Mouse (Mus musculus) lung, adult 2 months (tissue): ENCODE measurements at regions not wholly inside any gene's neighbourhood (a gene's known extent, or its start where the extent isn't known, plus 50 kb on each side); places are given as distances from the start of the nearest gene placed in this dataset.
A peak's percentile ranks its signal among the peaks of the same experiment; 100 is the strongest.
"Not testable (repeated sequence)": the region's sequence is repeated elsewhere in the genome, so short reads cannot be mapped to it uniquely, and the experiment has no call there.

Experiments used
- DNase-seq: peaks from one replicate; pipeline ENCODE4 v3.0.0; 2022
- H3K4me1 ChIP-seq: fragments of 200-500 bp; 2 replicates; pipeline ENCODE4 v1.6.1; 2011; ENCODE audit warnings: low read length; ENCODE audit not compliant: control insufficient read depth, insufficient read depth
- H3K4me3 ChIP-seq: fragments of 200-500 bp; replicated peaks from 2 replicates; pipeline ENCODE3; 2011; ENCODE audit warnings: low read depth, mild to moderate bottlenecking, control low read depth, low read length; ENCODE audit errors: extremely low read depth
- CTCF ChIP-seq: fragments of 200-500 bp; IDR thresholded peaks from 2 replicates; pipeline ENCODE4 v1.5.1; 2011; ENCODE audit warnings: mild to moderate bottlenecking, low read length, control low read depth; ENCODE audit not compliant: insufficient read depth
- POLR2A ChIP-seq: fragments of 200-500 bp; IDR thresholded peaks from 2 replicates; pipeline ENCODE4 v1.6.1; 2011; ENCODE audit warnings: low read depth, mild to moderate bottlenecking, control low read depth, low read length, borderline replicate concordance; ENCODE audit errors: extremely low read depth
- WGBS: fragments of 180-500 bp; shearing (Covaris S2); methylation state at CpG from one replicate; pipeline ENCODE4 v1.1.7; 2018; 5-methylcytosine and 5-hydroxymethylcytosine counted together

DNA sequence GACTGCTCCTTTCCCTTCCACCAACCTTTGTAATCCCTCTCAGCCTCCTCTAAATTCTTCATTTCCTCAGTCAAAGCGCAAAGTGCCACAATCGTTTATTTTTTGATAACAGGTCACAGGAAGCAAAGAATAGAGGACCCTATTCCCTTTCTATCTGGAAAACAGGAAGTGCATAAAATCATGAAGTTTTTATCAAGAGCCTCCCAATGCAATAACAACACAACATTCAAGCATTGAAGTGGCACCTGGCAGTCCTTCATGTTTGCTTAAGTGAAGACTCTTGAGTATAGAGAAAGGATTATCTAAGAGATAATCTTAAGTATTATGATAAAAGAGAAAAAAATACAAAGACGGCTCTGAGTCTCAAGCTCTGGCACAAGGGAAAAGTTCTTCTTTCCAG, 111.9 kb downstream of the Ibtk start:
- Histone ChIP-seq H3K4me3 (no peak overlapping the region), H3K4me1 (no peaks in the 10 kb centered on the region)
- DNase-seq, result no peak
- WGBS, result 29% methylated on average over 3 of the region's 3 CpGs
- TF ChIP-seq POLR2A (no peak), CTCF (no peak)

GRCm38 (mm10) chr9:85636131-85636447, 113.0 kb downstream of the Ibtk start:
- Histone ChIP-seq H3K4me3 (no peak overlapping the region), H3K4me1 (no peaks in the 10 kb centered on the region)
- TF ChIP-seq CTCF (no peak), POLR2A (no peak)
- DNase-seq, result no peak
- 41% methylated on average over 3 of the region's 3 CpGs for WGBS

DNA sequence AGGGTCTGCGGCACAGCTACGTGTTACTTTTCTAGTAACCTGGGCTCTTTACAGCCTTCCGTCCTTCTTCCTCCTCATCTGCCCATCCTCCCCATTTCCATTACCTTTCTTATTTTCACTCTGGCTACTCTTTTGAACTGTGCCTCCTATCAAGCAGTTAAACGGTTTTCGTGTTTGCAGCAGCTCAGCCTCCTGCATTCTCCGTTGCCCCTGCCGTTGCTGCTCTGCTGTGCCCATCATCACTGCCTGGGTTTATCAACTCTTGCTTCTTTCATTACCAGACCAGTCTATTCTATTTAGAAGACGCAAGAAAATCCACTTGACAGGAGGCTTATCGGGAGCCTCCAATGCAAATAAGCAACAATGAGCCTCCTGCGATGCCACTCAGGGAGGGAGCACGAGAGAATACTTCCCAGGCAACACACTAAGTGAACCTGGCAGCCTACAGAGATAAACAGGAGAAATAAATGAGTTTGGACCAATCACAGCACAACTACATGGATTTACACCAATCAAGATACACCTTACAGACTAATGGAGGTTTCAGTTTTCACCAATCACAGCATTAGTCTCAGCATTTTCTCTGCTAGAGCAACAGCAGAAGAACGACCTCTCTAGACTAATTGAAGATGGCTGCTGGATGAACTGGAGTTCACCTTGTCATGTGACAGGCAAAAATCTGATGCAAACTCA, 113.5 kb downstream of the Ibtk start:
- TF ChIP-seq CTCF (no peak), POLR2A (no peak)
- DNase-seq, result no peak
- WGBS, result 83% methylated on average over 12 of the region's 12 CpGs
- Histone ChIP-seq H3K4me3 (no peak overlapping the region), H3K4me1 (no peaks in the 10 kb centered on the region)

DNA sequence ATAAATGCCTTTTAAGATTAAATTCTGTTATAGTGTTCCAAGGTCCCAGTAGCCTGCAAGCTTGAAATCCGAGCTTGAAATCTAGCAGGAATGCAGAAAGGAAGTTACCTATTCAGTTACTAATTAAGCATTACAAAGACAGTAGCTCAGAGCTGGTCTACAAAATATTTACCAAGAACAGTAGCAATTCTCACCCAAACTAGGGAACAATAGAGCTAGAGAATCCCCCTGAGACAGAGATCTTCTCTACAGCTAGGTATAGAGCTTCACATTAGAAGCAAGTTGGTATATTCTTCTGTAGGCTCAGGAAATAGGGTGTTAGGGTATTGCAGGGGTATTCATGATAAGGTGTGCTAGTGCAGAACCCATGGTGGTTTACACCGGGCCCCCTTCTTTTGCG, 114.3 kb downstream of the Ibtk start:
- H3K4me3 ChIP-seq, DNase-seq, H3K4me1 ChIP-seq: not testable (repeated sequence)
- WGBS, result 81% methylated on average over 3 of the region's 3 CpGs

- Histone ChIP-seq H3K4me1 (no peaks in the 10 kb centered on the region), H3K4me3 (no peak overlapping the region)
- 71% methylated on average over 3 of the region's 3 CpGs for WGBS
- no peak for DNase-seq
- TF ChIP-seq CTCF (no peak), POLR2A (no peak)
Measured at GRCm38 (mm10) chr9:85617972-85618371, 131.2 kb downstream of the Ibtk start.

GRCm38 (mm10) chr9:85617177-85617777, 131.9 kb downstream of the Ibtk start:
- WGBS, result 54% methylated on average over 2 of the region's 2 CpGs
- H3K4me1 ChIP-seq, result no peaks in the 10 kb centered on the region
- TF ChIP-seq CTCF (no peak), POLR2A (no peak)
- DNase-seq, result no peak
- no peak overlapping the region for H3K4me3 ChIP-seq

DNA sequence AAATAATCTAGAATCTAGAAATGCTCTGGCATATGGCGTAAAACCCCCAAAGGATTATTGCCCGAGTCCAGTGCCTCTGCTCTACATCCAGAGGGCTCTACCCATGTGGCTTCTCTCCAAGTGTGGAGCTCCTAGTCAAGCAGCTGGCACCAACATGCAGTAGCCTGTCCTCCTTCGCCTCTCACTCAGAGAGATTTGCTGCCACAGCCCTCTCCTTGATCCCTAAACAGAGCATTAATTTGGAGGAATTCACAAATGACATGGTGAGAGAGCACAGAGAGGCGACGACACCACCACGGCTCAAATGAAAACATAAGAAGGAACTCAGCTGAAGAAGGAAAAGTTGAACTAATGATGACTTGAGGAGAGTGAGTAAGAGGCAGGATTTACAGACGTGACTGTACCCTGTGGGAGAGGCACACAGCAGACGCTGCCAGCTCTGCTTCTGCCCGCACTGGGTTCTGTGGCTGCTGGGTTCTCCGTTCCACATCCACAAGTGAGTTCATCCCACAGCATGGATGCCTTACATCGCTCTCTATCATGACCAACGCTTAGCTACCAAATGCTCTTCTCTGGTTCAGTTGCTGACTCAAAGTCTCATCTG, 132.8 kb downstream of the Ibtk start:
- TF ChIP-seq CTCF (no peak), POLR2A (no peak)
- WGBS, result 71% methylated on average over 12 of the region's 12 CpGs
- H3K4me3 ChIP-seq, result no peak overlapping the region
- DNase-seq, result no peak
- H3K4me1 ChIP-seq, result no peaks in the 10 kb centered on the region

- 81% methylated on average over 3 of the region's 3 CpGs for WGBS
- H3K4me1 ChIP-seq, result no peaks in the 10 kb centered on the region
- H3K4me3 ChIP-seq, result no peak overlapping the region
- no peak for DNase-seq
- TF ChIP-seq CTCF (no peak), POLR2A (no peak)
Measured at GRCm38 (mm10) chr9:85609152-85609551, 140.0 kb downstream of the Ibtk start.

- no peaks in the 10 kb centered on the region for H3K4me1 ChIP-seq
- DNase-seq, result peak; percentile 17
- TF ChIP-seq CTCF (peak; percentile 36; the same call in 1 of the 2 replicates), POLR2A (no peak)
- 37% methylated on average over 2 of the region's 2 CpGs for WGBS
- H3K4me3 ChIP-seq, result no peak overlapping the region
Measured at GRCm38 (mm10) chr9:85596959-85597358, 152.2 kb downstream of the Ibtk start.

GRCm38 (mm10) chr9:85593867-85594266, 155.3 kb downstream of the Ibtk start:
- no peak for TF ChIP-seq CTCF
- TF ChIP-seq POLR2A, result no peak
- DNase-seq, result no peak
- Histone ChIP-seq H3K4me1 (no peaks in the 10 kb centered on the region), H3K4me3 (no peak overlapping the region)
- 83% methylated on average over 4 of the region's 4 CpGs for WGBS
